Mouse (Mus musculus) frontal cortex, adult (tissue): ENCODE results near the gene Tex22.

Experiments
- ATAC-seq: cut with Nextera tagmentation; 2 replicates; pipeline ENCODE4 v1.9.2; 2017; ENCODE audit warnings: mild to moderate bottlenecking, moderate library complexity, mixed read lengths; ENCODE audit not compliant: low TSS enrichment

The Tex22 gene

DNA sequence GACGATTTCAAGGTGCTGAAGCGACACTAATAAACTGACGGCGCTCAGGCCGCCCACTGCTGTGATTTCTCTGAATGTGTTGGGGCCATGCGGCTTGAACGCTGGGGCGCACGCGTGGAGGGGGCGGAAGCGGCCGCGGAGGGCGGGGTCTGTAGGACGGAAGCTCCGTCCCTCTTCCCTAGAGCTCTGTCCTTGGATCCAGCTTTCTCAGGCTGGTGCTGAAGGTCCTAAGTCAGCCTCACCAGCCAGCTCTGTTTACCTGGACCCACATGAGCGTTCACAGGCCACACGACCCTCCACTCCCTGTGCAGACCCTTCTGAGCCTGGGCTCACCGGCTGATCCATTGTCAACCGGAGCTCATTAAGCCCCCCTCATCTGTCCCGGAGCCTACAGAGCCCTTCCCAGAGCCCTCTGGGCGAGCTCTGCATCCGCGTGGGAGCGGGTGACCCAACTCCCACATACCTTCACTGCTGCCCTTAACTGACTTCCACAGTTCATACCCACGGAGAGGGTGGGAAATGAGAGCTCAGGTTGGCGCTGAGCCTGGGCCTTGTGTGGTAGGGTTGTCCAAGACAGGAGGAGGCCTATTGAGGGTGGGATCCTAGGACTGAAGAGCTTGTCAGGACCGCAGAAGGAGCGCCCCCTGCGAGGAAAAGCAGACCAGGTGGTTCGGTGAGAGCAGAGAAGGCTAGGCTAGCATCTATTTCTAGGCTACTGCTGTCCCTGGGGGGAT lies at the start of gene Tex22:
Gene Tex22 (plus strand): TSS at position 174 of the 734 bp plus-strand sequence.
- peak; percentile 89 for ATAC-seq

DNA sequence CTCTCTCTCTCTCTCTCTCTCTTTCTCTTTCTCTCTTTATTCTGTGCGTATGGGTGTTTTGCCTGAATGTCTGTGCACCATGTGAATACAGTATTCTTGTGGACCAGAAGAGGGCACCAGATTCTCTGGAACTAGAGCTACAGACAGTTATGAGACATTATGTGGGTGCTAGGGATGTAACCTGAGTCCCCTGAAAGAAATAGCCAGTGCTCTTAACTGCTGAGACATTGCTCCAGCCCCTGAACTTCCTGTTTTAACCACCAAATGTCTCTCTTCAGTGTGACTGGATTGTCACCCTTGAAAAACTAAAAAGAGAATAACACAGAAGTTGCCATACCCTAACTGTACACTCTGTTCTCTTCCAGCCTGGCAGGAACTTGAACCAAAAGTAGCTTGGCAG lies 47.7 kb upstream of the Tex22 start:
- ATAC-seq = no peak

DNA sequence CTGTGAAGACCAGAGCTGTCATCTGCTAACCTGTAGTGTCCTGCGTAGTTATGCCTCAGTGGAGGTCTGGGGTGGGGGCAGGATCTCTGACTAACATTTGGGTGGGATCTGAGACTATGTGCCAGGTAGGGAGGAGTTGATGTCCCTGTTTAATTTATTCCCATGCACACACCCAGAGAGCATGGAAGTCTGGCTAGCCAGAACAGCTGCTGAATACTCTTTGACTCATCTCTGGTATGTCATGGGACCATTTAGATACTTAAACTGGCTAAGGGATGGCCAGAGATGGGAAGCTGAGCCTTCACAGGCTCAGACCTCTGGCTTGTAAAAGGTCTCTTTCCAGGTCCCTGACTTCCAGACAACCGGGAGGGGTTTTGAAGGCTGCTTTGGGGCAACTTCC lies 46.8 kb upstream of the Tex22 start:
- ATAC-seq = no peak

DNA sequence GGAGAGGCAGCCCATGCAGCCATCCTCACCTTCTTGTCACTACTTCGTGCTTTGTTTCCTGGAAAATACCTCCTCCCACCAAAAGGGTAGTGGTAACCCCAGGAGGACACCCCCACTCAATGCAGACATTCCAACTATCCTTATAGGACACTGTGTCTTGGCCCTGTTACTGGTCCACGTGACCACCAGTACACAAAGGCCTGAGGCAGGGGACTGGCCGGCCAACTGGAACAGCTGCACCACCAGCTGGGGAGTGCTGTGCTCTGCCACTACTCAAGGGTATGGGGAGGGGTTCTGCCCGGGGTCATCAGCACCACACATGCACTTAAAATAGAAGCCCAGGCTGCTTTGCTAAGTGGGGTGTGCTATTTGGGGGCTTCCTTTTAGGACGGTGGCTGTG lies 46.2 kb upstream of the Tex22 start:
- ATAC-seq = no peak

DNA sequence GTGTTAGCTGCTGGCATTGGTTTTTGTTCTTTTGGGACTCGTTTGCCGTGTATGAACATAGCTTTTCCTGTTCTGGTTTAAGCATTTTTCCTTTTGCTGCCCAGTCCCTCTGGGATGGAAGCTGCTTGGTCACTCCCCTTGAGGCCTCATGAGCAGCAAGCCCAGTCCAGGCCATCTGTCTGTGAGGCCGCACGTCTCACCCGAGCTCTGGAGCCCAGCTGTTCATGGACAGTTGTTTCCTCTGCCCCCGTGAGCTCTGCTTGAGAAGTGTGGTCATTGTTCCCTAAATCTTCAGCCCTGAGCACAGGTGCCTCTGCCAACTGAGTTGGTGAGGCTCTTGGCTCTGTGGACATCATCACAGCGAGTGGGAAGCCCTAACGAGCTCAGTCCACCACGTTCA lies 45.4 kb upstream of the Tex22 start:
- ATAC-seq = no peak

DNA sequence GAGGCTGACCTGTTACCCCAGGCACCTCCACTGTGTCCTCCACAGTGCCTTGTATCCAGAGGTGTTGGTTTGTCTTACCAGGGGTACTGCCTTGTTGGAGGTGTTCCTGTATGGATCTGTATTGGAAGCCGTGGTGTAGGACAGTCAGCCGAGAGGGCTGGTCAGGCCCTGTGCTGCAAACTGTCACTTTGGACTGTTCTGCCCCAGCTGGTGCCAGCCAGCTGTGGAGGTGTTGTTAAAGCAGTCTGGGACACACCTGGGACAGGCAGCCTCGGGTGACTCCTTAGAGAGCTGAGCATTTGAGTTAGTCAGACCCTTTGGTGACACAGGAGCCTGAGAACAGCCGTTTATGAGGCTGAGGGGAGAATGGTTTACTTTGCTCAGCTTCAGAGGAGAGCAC lies 44.3 kb upstream of the Tex22 start:
- ATAC-seq = no peak

DNA sequence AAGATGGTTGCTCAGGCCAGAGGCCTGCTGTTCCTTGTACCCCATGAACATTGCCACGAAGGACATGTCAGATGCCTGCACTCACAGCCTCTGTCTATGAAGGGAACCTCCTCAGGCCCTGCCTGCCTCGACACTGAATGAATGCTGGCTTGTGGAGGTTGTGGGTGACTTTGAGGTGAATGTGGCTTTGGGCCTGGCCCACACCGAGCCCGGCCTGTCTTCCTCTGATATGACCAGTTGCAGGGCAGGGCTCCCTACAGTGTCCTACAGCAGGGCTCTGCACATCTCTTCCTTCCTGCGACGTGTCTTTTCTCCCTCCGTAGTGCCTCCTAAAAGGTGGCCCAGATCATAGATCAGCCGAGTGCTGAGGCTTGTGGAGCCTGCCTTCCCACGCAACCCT lies 43.3 kb upstream of the Tex22 start:
- ATAC-seq = no peak

DNA sequence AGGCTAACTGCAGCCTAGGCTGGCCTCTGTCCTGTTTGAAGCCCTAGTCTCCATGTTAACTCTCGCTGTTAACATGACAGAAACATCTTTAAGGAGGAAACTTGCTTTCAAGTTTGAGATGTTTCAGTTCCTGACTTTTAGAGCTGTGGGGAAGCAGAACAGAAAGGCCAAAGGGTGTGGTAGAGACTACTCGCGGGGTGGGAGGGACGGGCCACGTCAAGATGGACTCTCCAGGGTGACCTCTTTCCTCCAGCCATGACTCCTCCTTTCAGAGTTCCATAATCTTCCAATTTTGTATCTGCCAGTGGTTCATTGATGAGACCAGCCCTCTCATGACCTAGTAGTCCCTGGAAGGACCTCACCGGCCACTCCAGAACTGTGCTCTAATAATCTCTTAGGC lies 42.9 kb upstream of the Tex22 start:
- no peak for ATAC-seq

DNA sequence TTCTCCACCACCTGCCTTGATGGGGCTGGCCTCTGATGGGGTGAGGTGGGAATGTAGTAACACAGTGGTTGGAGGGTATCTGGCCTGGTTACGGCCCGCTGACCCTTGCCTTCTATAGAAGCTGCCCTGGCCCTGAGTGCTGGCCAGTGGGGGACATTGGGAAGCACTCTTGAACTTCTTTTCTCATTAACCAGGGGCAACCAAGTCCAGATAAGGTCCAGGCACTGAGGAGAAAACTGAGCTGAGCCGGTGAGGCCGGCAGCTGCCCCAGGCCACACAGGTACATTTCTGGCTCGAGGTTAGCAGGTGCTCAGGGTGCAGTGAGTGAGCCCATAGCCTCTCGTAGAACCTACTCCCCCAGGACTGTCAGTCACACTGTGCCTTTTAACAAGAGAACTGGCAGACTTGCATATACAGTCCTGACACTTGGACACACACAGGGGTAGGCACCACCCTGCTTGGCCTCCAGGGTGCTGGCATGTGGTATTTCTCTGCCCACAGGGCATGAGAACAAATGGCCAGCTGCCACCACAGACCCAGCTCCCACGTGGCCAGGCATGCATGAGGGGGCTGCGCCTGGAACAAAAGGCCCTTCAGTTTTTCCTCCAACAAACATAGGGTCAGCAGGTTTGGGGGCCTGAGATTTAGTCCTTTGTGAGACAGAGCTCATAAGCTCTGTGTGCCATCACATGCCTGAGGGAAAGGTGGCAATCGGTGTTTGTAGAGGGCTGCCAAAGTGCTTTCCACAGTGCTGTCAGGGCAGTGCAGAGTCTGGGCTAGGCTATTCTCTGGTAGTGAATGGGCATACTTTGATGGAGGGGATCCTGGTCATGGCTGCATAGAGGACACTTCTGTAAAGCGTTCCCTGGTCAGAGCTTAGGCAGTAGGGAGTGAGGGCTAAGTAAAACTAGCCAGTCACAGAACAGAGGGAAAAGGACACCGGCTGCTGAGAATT lies 41.7 kb upstream of the Tex22 start:
- peak; percentile 26; the same call in 1 of the 2 replicates for ATAC-seq

DNA sequence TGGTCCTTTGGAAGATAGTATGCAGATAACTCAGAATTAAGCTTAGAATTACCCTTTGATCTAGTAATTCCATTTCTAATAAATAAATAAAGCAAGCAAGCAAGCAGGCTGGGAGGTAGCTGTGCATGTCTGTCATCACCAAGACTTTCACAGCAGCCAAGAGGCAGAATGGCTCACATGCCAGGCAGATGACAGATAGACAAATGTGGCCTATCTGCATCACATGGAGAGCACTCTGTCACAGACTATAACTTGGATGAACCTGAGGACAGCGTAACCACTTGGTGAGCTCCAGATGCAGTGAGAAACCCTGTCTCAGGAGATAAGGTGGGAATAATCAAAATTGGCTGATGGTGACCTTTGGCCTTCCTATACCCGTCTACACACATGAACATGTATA lies 39.2 kb upstream of the Tex22 start:
- ATAC-seq = no peak

DNA sequence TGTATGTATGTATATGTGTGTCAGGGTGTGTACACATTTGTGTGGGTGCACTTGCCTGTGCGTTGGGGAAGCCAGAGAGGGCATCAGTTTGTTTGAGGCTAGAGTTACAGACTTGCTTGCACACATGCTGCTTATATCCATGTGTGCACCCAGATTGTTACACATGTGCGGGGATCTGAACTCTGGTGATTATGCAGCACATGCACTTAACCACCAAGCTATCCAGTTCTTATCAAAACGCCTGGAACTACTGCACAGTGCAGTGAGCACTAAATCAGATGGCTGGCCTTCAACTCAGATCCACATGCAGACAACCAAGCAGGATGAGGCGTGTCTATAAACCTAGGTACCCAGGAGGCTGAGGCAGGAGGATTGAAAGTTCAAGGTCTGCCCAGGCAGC lies 37.3 kb upstream of the Tex22 start:
- no peak for ATAC-seq

DNA sequence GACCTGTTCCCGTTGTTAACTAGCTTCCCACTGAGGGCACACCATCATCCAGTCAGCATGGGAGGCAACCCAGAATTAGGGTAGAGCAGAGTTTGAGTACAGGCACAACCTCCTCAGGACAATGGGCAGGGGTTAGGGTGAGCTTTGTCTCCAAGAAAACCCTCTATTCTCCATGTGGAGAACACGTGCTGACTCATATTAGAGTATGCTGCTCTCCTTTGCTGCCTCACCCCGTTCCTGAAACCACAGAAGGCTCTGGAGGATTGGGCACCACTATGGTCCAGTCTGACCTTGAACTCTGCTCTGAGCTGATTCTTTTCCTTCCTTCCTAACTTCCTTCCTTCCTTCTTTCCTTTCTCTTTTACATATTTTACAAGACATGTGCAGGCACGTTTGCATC lies 35.9 kb upstream of the Tex22 start:
- ATAC-seq = no peak

DNA sequence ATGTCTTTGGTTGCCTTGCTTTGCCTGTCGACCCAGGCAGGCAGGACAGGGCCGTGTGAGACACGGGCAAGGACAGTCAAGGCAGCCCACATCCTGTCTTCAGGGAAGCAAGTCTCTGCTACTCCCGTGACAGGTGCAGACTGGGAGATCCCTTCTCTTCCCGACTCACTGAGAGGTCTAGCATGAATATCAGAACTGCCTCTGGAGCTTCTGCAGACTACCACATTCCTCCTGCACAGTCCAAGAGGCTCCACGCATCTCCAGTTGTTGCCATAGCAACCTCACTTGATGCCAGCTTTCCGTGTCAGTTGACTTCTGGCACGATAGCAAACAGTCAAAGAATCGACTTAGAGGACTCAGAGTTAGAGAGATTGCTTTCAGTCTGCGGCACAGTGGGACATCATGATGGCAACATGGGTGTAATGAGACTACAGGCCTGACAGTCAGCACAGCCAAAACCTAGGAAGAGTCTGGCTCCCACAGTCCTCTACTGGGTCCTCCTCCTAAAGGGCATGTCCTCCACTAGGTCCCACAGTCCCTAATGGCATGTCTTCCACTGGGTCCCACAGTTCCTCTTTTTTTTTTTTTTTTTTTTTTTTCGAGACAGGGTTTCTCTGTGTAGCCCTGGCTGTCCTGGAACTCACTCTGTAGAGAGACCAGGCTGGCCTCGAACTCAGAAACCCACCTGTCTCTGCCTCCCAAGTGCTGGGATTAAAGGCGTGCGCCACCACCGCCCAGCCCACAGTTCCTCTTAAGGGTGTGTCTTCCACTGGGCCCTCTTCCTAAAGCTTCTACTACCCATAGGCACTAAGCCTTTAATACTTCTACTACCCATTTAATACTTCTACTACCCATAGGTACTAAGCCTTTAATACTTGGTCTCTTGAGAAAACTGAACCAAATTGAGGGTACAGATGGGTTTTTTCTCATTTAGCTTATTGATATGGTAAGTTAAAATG lies 32.5 kb upstream of the Tex22 start:
- ATAC-seq = peak; percentile 84

DNA sequence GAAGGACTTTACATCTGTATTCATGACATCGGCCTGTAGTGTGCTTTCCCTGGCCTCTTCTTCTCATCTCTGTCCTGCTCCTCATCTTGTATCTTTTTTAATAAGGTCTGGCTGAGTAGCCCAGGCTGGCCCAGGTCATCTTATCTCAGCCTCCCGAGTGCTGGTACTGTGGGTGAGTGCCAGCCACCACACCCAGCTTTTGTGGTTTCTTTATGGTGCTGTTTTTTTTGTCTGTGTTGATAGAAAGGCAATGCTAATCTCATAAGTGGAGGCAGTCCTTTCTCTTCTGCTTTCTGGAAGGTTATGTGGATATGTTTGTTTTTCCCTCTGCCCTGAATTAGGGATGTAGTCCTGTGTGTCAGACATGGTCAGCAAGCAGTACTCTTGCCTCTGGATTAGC lies 31.8 kb upstream of the Tex22 start:
- ATAC-seq = no peak

DNA sequence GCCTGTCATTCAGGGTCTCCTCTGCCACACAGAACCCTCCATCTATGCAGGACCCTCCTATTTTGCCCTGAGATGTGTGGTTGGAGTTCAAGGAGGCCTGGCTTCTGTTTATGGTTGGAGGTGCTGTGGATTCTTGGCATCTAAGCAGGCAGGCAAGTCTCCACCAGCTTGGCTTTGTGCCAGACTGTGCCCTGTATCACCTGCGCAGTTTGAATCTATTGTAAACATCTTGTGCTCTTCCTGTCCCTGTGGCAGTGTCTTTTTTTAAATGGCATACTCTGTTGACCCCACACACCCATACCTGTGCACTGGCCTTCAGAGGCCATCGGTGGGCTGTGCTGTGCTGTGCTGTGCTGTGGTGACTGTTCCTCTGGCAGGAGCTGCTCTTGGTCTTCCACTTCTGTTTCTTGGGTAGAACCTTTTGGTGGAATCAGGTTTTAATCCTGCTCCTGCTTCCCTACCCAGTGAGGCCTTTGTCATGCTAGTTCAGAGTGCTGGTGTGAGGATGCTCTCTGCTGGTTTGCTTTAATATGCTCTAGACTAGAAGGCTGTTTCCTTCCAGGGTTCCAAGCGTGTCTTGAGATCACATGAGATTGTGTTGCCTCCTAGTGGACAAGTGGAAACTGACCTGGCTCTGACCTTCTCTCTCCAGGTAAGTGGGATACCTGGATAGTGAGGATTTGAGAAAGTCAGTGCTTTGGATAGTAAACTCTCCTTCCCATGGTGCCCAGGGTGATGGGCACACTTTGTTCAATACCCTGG lies 29.2 kb upstream of the Tex22 start:
- ATAC-seq = no peak

DNA sequence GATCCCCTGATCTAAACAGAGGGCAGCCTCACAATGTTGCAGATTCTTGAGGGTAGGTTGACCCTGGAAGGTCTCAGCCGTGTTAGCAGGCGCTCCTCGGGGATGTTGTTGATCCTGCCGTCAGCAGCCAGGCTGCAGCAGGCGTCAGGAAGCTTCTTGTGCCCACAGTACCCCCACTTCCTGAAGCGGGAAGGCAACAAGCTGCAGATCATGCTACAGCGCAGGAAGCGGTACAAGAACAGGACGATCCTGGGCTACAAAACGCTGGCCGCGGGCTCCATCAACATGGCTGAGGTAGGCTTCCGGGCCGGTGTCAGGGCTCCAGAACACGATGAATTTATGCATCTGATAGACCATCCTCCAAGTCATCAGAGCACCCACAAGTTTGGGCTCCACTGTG lies 27.4 kb upstream of the Tex22 start:
- no peak for ATAC-seq

DNA sequence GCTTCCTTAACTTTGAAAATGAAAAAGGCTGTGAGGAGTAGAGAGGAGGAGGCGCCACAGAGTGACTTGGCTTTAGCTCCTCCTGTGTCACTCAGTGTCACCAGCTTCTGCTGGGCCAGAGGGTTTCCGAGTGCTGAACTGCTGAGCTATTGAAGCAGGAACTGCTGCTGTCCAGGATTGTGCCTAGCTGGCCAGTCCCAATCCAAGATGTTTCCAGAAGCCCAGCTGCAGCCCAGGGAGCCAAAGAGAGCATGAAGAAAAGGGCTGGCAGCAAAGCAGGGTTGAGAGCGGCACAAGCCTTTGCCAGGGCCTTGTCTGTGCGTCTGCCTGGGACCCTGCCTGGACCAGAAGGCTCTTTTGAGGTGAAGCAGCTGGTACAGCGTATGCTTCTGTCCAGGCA lies 26.2 kb upstream of the Tex22 start:
- peak; percentile 50 for ATAC-seq

DNA sequence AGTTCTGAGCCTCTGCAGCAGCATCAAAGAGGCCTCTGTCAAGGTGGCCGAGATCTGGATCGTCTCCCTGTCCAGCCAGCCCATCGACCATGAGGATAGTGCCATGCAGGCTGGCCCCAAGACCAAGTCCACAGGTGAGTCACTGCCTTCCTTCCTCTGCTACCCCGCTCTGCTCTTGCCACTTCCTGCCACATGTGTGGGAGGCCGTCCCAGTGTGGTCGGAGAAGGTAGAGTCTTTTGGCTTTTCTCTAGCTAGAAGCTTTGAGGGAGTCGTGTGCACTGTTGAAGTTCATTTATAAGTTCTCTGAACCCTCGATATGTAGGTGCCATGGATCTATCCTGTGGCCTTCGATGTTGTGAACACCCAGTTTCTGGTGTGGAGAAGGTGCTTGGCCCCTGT lies 24.5 kb upstream of the Tex22 start:
- ATAC-seq = no peak

DNA sequence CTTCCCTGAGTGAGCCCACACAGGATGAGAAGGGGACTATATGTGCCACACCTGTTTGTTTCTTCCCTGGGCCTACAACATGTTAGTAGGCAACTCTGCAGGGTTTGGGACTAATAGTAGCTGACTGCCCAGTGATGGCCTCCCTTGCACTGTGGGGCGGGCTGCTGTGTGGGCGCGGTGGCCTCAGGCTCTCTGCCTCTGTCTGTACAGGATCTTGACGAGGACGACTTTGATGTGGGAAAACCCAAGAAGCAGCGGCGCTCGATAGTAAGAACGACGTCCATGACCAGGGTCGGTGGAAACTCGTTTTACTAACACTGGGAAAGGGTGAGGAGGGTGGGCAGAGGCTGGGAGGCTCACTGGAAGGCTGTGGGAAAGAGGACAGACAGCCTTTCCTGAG lies 23.6 kb upstream of the Tex22 start:
- no peak for ATAC-seq

DNA sequence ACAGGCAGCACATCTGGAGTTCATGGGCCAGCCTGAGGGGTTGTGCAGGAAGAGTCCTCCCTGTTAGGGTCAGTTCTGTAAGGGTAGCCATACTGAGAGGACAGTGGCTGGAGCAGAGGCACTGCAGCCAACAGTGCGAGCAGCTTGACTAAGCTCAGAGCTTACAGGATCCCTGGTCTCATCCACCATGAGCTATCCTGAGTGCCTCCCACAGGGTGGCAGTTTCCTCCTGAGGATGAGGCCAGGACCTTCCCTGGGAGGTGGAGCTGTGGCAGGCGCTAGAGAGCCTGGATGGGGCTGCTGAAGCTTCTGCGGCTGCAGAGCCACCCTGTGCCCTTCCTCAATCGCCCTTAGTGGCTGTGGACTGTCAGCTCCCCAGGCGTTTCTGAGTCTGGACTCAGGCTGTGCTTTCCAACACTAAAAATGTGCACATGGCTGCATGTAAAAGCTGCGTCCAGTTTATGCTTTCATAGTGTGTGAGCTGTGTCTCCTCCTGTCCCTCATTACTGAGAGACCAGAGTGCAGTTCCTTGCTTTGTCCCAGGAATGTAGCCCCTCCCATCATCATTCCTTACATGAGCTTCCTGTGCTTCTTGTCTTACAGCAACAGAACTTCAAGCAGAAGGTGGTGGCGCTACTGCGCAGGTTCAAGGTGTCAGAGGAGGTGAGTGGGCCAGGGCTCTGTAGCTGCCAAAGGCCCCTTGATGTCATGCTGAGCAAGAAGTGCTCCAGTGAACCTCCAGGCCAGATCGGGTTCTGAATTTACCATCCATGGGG lies 22.5 kb upstream of the Tex22 start:
- no peak for ATAC-seq
